Mouse (Mus musculus): ENCODE results near the gene Itgb3bp.

DNA sequence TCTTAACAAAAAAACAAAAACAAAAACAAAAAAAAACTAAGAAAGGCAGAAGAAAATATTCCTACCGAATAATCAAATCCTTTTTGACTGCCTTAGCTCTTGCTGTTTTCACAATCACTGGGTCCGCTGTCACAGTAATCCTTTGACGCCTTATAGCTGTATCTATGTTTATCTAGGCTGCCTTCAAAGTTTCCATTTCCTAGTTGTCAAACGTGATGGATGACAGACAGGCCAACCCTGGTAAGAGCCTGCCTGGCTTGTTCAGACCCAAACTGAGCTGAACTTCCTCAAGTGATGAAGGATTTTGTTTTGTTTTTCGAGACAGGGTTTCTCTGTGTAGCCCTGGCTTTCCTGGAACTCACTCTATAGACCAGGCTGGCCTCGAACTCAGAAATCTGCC, 1.1 kb downstream of the Itgb3bp start:
- TF ChIP-seq CTCF (IDR thresholded peaks at IDR 0.05; ENCODE audit: low read depth) (no peak), EP300 (IDR thresholded peaks at IDR 0.05; ENCODE audit: low read depth) (no peak)
